Mouse (Mus musculus) testis, adult 2 months (tissue): ENCODE results near the gene Pnrc1.

Experiments
- CTCF ChIP-seq: fragments of 200-500 bp; IDR thresholded peaks from 2 replicates; pipeline ENCODE4 v1.5.1; 2012; ENCODE audit warnings: low read depth, mild to moderate bottlenecking, inconsistent platforms, low read length, moderate library complexity; ENCODE audit not compliant: control insufficient read depth, insufficient read depth, insufficient replicate concordance
- POLR2A ChIP-seq: fragments of 200-500 bp; IDR thresholded peaks from 2 replicates; pipeline ENCODE4 v1.6.1; 2012; ENCODE audit warnings: low read depth, mild to moderate bottlenecking, inconsistent platforms, low read length, moderate library complexity; ENCODE audit not compliant: control insufficient read depth

DNA sequence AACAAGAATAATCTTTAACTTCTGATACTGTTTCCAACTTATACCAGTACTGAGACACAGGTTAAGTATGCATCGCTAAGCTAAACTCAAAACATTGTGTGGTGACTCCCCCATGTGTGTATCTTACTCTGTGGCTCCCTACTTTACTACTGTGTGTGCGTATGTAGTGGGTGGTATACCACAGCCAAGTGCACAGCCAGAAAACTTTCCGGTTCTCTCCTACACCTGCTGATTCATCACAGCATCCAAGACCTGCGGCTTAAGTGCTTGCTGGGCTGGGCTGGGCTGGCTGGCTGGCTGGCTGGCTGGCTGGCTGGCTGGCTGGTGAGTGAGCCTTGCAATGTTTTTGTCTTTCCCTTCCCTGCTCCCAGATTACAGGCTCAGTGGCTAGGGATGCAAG lies 46.0 kb downstream of the Pnrc1 start:
- TF ChIP-seq CTCF = no peak
- TF ChIP-seq POLR2A = no peak
